Mouse (Mus musculus) limb, embryonic 14.5 days (tissue): ENCODE measurements around the gene Sytl4. TPM values are rescaled to one million over a fixed set of nuclear protein-coding genes. Genes with fewer than 3 reads are reported as not detected.
A peak's percentile ranks its signal among the peaks of the same experiment; 100 is the strongest.

Experiments
- ATAC-seq: fragments of 200-750 bp; cut with Nextera tagmentation; 2 replicates; pipeline ENCODE4 v1.8.0; 2017; ENCODE audit warnings: low read depth, moderate number of reproducible peaks, moderate TSS enrichment; ENCODE audit not compliant: low FRiP score
- DNase-seq: peaks from one replicate; pipeline ENCODE4 v3.0.0-alpha.2; 2015; ENCODE audit warnings: low spot score
- H3K27ac ChIP-seq: fragments of 300-500 bp; sonication (generic); replicated peaks from 2 replicates; pipeline ENCODE4 v1.5.1; 2014; ENCODE audit warnings: low read depth, mild to moderate bottlenecking, low read length, moderate library complexity, mixed read lengths
- H3K27me3 ChIP-seq: fragments of 300-500 bp; sonication (generic); 2 replicates; pipeline ENCODE4 v1.6.1; 2014; ENCODE audit warnings: low read length, mixed read lengths; ENCODE audit not compliant: control insufficient read depth, insufficient read depth
- H3K36me3 ChIP-seq: fragments of 300-500 bp; sonication (generic); 2 replicates; pipeline ENCODE4 v1.6.1; 2014; ENCODE audit warnings: mild to moderate bottlenecking, low read length, moderate library complexity, mixed read lengths; ENCODE audit not compliant: control insufficient read depth, insufficient read depth
- H3K4me1 ChIP-seq: fragments of 300-500 bp; sonication (generic); 2 replicates; pipeline ENCODE4 v1.6.1; 2014; ENCODE audit warnings: antibody characterized with exemption, low read length, mixed read lengths; ENCODE audit not compliant: control insufficient read depth, insufficient read depth
- H3K4me2 ChIP-seq: fragments of 300-500 bp; sonication (generic); replicated peaks from 2 replicates; pipeline ENCODE4 v1.6.1; 2014; ENCODE audit warnings: low read depth, mild to moderate bottlenecking, low read length, moderate library complexity; ENCODE audit not compliant: severe bottlenecking
- H3K4me3 ChIP-seq: fragments of 300-500 bp; sonication (generic); replicated peaks from 2 replicates; pipeline ENCODE4 v1.5.1; 2014; ENCODE audit warnings: low read length
- H3K9ac ChIP-seq: fragments of 300-500 bp; sonication (generic); 2 replicates; pipeline ENCODE4 v1.6.1; 2014; ENCODE audit warnings: mild to moderate bottlenecking, low read depth, low read length, moderate library complexity; ENCODE audit not compliant: severe bottlenecking
- H3K9me3 ChIP-seq: fragments of 300-500 bp; sonication (generic); 2 replicates; pipeline ENCODE4 v1.6.1; 2016; ENCODE audit warnings: low read length; ENCODE audit not compliant: control insufficient read depth
- POLR2A ChIP-seq: fragments of 200-500 bp; IDR thresholded peaks from 2 replicates; pipeline ENCODE4 v1.8.0; 2012; ENCODE audit warnings: inconsistent platforms, mild to moderate bottlenecking, moderate library complexity, borderline replicate concordance; ENCODE audit not compliant: insufficient read depth, insufficient read length; ENCODE audit errors: extremely low read depth
- WGBS: fragments of 180-500 bp; shearing (Covaris S2); extraction: QIAGEN DNeasy Blood & Tissue Kit; methylation state at CpG from one replicate; pipeline ENCODE4 v1.1.7; 2014; 5-methylcytosine and 5-hydroxymethylcytosine counted together
- polyA plus RNA-seq, 2 experiments: library from polyadenylated mRNA; depleted of rRNA in 1 of 2; stranded (reverse) in 1 of 2; unstranded in 1 of 2; fragments of >200 nt; fragmentation: Nextera tagmentation in 1 of 2; extraction: Ambion mirVana in 1 of 2; gene quantifications; 2 replicates each; pipeline versions ENCODE4 v1.2.1 to v1.2.3; 2012 to 2014

Sytl4 gene
- 3.0 and 3.1 TPM in 2 replicates for polyA plus RNA-seq (2012; rRNA removed)
- 2.7 and 3.0 TPM in 2 replicates for polyA plus RNA-seq (2014; fragmentation: Nextera tagmentation; extraction: Ambion mirVana)

- no peak for DNase-seq
- Histone ChIP-seq H3K4me3 (peak within 1 kb of the TSS; percentile 42), H3K4me1 (no peaks in the 10 kb centered on the region), H3K4me2 (peak within 1 kb of the TSS; percentile 58), H3K9ac (peak within 1 kb of the TSS; percentile 45), H3K27ac (no peak within 1 kb of the TSS), H3K9me3 (no peaks in the 10 kb centered on the region), H3K36me3 (no peaks in the 10 kb centered on the region), H3K27me3 (0 out of 2 replicates have a peak, but pooled peaks cover 3% of the 10 kb centered on the region)
- WGBS: 21% methylated on average over 21 of the region's 29 CpGs
- no peak for TF ChIP-seq POLR2A
- no peak; the same call in 1 of the 2 replicates for ATAC-seq
These were observed at the start of gene Sytl4 for GRCm38 (mm10) chrX:133981231-133982002. TSS of gene Sytl4 (minus strand) at chrX:133981812.

- Histone ChIP-seq H3K4me3 (no peak overlapping the region), H3K27me3 (no peaks in the 10 kb centered on the region), H3K9me3 (no peaks in the 10 kb centered on the region), H3K27ac (no peak overlapping the region), H3K36me3 (no peaks in the 10 kb centered on the region), H3K4me2 (no peak overlapping the region), H3K4me1 (no peaks in the 10 kb centered on the region), H3K9ac (no peak overlapping the region)
- 60% methylated on average over 5 of the region's 5 CpGs for WGBS
- ATAC-seq (no peak), DNase-seq (no peak)
- no peak for TF ChIP-seq POLR2A
These were observed 39.1 kb upstream of the Sytl4 start for GRCm38 (mm10) chrX:134020664-134021063.

DNA sequence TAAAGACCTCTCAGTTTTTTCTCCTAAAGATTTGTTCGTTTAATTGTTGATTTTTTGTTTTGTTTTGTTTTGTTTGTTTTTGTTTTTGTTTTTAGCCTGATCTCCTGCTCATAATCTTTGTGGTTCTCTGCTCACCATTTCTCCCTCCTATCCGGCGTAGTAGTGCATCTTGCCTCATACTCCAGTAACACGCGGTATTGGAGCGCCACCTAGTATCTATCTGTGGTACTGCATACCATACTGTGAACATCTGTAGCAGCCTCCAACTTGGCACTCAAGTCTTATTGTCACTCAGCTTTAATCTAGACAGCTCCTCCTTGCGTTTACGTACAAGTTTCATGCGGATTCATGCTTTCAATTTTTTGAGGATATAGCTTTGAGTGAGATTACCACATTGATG lies 37.4 kb upstream of the Sytl4 start:
- H3K36me3 ChIP-seq: no peaks in the 10 kb centered on the region
- no peak overlapping the region for H3K4me2 ChIP-seq
- H3K27me3 ChIP-seq: no peaks in the 10 kb centered on the region
- H3K9ac ChIP-seq: no peak overlapping the region
- no peaks in the 10 kb centered on the region for H3K9me3 ChIP-seq
- no peak overlapping the region for H3K4me3 ChIP-seq
- ATAC-seq: peak; percentile 67; the same call in 1 of the 2 replicates
- no peaks in the 10 kb centered on the region for H3K4me1 ChIP-seq
- TF ChIP-seq POLR2A: no peak
- DNase-seq: peak; percentile 69
- 18% methylated on average over 9 of the region's 9 CpGs for WGBS
- no peak overlapping the region for H3K27ac ChIP-seq

GRCm38 (mm10) chrX:133995866-133996265 lies 14.3 kb upstream of the Sytl4 start:
- H3K9ac ChIP-seq: no peak overlapping the region
- no peaks in the 10 kb centered on the region for H3K27me3 ChIP-seq
- H3K4me2 ChIP-seq: no peak overlapping the region
- no peaks in the 10 kb centered on the region for H3K4me1 ChIP-seq
- WGBS: 58% methylated on average over 3 of the region's 3 CpGs
- H3K4me3 ChIP-seq: no peak overlapping the region
- ATAC-seq (no peak), DNase-seq (no peak)
- TF ChIP-seq POLR2A: no peak
- H3K9me3 ChIP-seq: no peaks in the 10 kb centered on the region
- no peaks in the 10 kb centered on the region for H3K36me3 ChIP-seq
- no peak overlapping the region for H3K27ac ChIP-seq

- Histone ChIP-seq H3K9ac (no peak overlapping the region), H3K4me3 (no peak overlapping the region), H3K4me2 (no peak overlapping the region), H3K4me1 (no peaks in the 10 kb centered on the region), H3K36me3 (no peaks in the 10 kb centered on the region), H3K27me3 (no peaks in the 10 kb centered on the region), H3K27ac (no peak overlapping the region), H3K9me3 (no peaks in the 10 kb centered on the region)
- 67% methylated on average over 2 of the region's 2 CpGs for WGBS
- DNase-seq (no peak), ATAC-seq (no peak)
- no peak for TF ChIP-seq POLR2A
These were observed 17.0 kb downstream of the Sytl4 start for GRCm38 (mm10) chrX:133964615-133965014.

DNA sequence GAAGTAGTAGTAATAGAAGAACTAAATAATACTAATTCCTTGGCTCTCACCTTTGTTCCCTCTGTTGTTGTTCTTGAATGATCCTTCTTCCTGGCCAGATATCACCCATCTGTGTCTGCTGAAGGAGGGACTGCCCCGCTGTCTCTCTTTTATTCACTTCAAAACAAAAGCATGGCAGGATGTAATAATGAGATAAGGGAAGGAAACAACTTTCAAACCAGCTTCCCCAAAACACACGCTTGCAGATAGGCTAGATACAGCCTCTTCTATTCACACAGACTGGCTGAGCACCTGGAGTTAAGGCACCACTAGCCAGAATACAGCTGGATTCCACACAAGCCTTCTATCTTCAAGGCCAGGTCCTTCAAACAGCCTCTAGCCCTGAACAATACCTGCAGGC lies 21.0 kb downstream of the Sytl4 start:
- no peak for ATAC-seq
- no peaks in the 10 kb centered on the region for H3K9me3 ChIP-seq

More for the DNA sequence above, 21.0 kb downstream of the Sytl4 start:
- 72% methylated on average over 2 of the region's 2 CpGs for WGBS
- H3K4me3 ChIP-seq: no peak overlapping the region
- no peak for TF ChIP-seq POLR2A
- no peaks in the 10 kb centered on the region for H3K4me1 ChIP-seq
- DNase-seq: no peak
- H3K36me3 ChIP-seq: no peaks in the 10 kb centered on the region
- no peak overlapping the region for H3K4me2 ChIP-seq
- no peak overlapping the region for H3K9ac ChIP-seq
- H3K27ac ChIP-seq: no peak overlapping the region
- no peaks in the 10 kb centered on the region for H3K27me3 ChIP-seq
